Mouse (Mus musculus): ENCODE results near the gene Cox6b1. TPM values are rescaled to one million over a fixed set of nuclear protein-coding genes. Genes with fewer than 3 reads are reported as not detected.

The Cox6b1 gene
- 1,035 and 1,037 TPM in 2 replicates for polyA plus RNA-seq (2015; fragmentation: Nextera tagmentation; extraction: Ambion mirVana)

- H3K4me2 ChIP-seq (ENCODE audit: low read length), result peak within 1 kb of the TSS; percentile 96
- ATAC-seq, result peak; percentile 93
- H3K27ac ChIP-seq (ENCODE audit: low read length), result peak within 1 kb of the TSS; percentile 54
- peak within 1 kb of the TSS; percentile 72 for H3K9ac ChIP-seq (ENCODE audit: low read depth, low read length)
- peak within 1 kb of the TSS; percentile 69 for H3K4me3 ChIP-seq (ENCODE audit: low read depth, low read length)
- H3K4me1 ChIP-seq (ENCODE audit: control insufficient read depth, insufficient read depth, low read length), result peaks cover 9% of the 10 kb centered on the region
- 1% methylated on average over 44 of the region's 44 CpGs for WGBS
- H3K36me3 ChIP-seq (ENCODE audit: control insufficient read depth, insufficient read depth, low read length), result peaks cover 8% of the 10 kb centered on the region; the same call in 1 of the 2 replicates
- peaks cover 7% of the 10 kb centered on the region for H3K27me3 ChIP-seq (ENCODE audit: control insufficient read depth, insufficient read depth, low read depth, low read length)
- no peaks in the 10 kb centered on the region for H3K9me3 ChIP-seq (replicated peaks; ENCODE audit: control insufficient read depth, low read length, poor library complexity, severe bottlenecking)
These were observed at the start of gene Cox6b1 for GRCm38 (mm10) chr7:30625530-30626384. Gene Cox6b1 (minus strand): TSS chr7:30626151.

GRCm38 (mm10) chr7:30671480-30671879 lies 45.5 kb upstream of the Cox6b1 start, which contains the start of gene Pmis2:
Gene Pmis2 (minus strand): TSS chr7:30671605.
- Histone ChIP-seq H3K4me1 (ENCODE audit: control insufficient read depth, insufficient read depth, low read length) (no peaks in the 10 kb centered on the region), H3K9me3 (replicated peaks; ENCODE audit: control insufficient read depth, low read length, poor library complexity, severe bottlenecking) (no peaks in the 10 kb centered on the region), H3K36me3 (ENCODE audit: control insufficient read depth, insufficient read depth, low read length) (no peaks in the 10 kb centered on the region), H3K9ac (ENCODE audit: low read depth, low read length) (no peak within 1 kb of the TSS), H3K27ac (ENCODE audit: low read length) (no peak within 1 kb of the TSS), H3K4me2 (ENCODE audit: low read length) (no peak within 1 kb of the TSS), H3K27me3 (ENCODE audit: control insufficient read depth, insufficient read depth, low read depth, low read length) (peaks cover 2% of the 10 kb centered on the region), H3K4me3 (ENCODE audit: low read depth, low read length) (no peak within 1 kb of the TSS)
- ATAC-seq, result no peak
- 78% methylated on average over 9 of the region's 9 CpGs for WGBS

- Histone ChIP-seq H3K9ac (ENCODE audit: low read depth, low read length) (no peak overlapping the region), H3K4me1 (ENCODE audit: control insufficient read depth, insufficient read depth, low read length) (peaks cover 9% of the 10 kb centered on the region), H3K27me3 (ENCODE audit: control insufficient read depth, insufficient read depth, low read depth, low read length) (peaks cover 2% of the 10 kb centered on the region), H3K36me3 (ENCODE audit: control insufficient read depth, insufficient read depth, low read length) (no peaks in the 10 kb centered on the region), H3K9me3 (replicated peaks; ENCODE audit: control insufficient read depth, low read length, poor library complexity, severe bottlenecking) (no peaks in the 10 kb centered on the region), H3K4me3 (ENCODE audit: low read depth, low read length) (no peak overlapping the region), H3K4me2 (ENCODE audit: low read length) (no peak overlapping the region), H3K27ac (ENCODE audit: low read length) (no peak overlapping the region)
- WGBS, result 41% methylated on average over 3 of the region's 3 CpGs
- no peak for ATAC-seq
These were observed 43.3 kb upstream of the Cox6b1 start for GRCm38 (mm10) chr7:30669229-30669628.

DNA sequence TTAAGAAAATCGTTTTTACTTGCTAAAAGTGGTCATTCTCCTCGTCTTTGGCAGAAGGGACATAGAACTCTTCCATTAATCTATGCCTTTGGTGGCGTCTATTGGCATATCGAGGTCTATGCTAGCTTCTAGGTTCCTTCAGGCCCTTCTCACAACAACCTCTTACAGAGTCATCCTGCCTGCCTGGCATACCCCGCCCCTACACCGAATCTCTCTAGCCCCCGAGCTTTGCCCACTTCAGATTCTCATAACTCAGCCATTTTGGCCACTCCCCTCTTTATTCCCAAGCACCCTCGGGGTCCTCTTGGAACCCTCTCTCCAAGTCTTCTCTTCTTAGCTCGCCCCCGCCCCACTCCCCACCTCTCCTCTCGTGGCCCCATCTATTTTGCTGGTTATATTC lies 39.4 kb upstream of the Cox6b1 start:
- WGBS, result 5% methylated on average over 11 of the region's 11 CpGs
- Histone ChIP-seq H3K27me3 (ENCODE audit: control insufficient read depth, insufficient read depth, low read depth, low read length) (peaks cover 2% of the 10 kb centered on the region), H3K27ac (ENCODE audit: low read length) (peak overlapping the region; percentile 87)

DNA sequence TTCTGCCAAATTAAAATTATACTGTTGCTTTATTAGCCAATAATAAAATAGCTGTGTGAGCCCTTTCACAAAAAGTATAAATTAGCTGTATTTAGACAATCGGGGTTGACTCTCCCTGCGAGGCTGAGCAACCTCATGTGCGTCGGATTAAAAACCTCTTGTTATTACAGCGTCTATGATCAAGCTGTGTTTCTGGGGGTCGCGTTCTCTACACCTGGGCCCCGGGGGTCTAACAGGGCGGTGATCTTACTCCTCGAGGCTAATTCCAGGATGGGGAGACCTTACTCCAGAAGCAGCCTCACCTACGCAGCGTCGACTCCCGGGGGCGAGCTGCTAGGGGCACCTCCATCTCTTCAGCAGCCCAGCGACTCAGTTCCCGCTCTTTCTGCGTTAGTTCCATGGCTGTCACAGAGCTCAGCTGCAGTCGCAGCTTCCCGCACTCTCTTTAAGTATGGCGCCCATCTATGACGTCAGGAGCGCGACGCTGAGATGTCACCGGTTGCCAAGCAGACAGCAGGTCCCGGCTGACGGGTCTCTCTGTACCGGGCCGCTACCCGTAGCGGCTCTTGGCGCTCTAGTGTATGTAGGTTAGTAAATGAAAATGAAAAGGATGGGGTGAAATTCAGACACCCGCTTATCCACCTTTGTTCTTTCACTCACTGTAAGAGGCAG lies 38.7 kb upstream of the Cox6b1 start, which contains the start of gene Haus5:
Gene Haus5, minus strand, starts transcription at position 466 of the 672 bp plus-strand sequence.
- peak within 1 kb of the TSS; percentile 62 for H3K4me3 ChIP-seq (ENCODE audit: low read depth, low read length)
- peak within 1 kb of the TSS; percentile 87 for H3K27ac ChIP-seq (ENCODE audit: low read length)
- ATAC-seq, result peak; percentile 98
- peak within 1 kb of the TSS; percentile 90 for H3K4me2 ChIP-seq (ENCODE audit: low read length)
- H3K27me3 ChIP-seq (ENCODE audit: control insufficient read depth, insufficient read depth, low read depth, low read length), result peaks cover 2% of the 10 kb centered on the region
- peaks cover 9% of the 10 kb centered on the region for H3K4me1 ChIP-seq (ENCODE audit: control insufficient read depth, insufficient read depth, low read length)
- under 1% methylated on average over 34 of the region's 34 CpGs for WGBS
- no peaks in the 10 kb centered on the region for H3K9me3 ChIP-seq (replicated peaks; ENCODE audit: control insufficient read depth, low read length, poor library complexity, severe bottlenecking)
- peaks cover 4% of the 10 kb centered on the region; the same call in 1 of the 2 replicates for H3K36me3 ChIP-seq (ENCODE audit: control insufficient read depth, insufficient read depth, low read length)
- peak within 1 kb of the TSS; percentile 73 for H3K9ac ChIP-seq (ENCODE audit: low read depth, low read length)

More for the DNA sequence above, 39.4 kb upstream of the Cox6b1 start:
- H3K9me3 ChIP-seq (replicated peaks; ENCODE audit: control insufficient read depth, low read length, poor library complexity, severe bottlenecking), result no peaks in the 10 kb centered on the region
- peaks cover 9% of the 10 kb centered on the region for H3K4me1 ChIP-seq (ENCODE audit: control insufficient read depth, insufficient read depth, low read length)
- peak overlapping the region; percentile 90 for H3K4me2 ChIP-seq (ENCODE audit: low read length)
- H3K36me3 ChIP-seq (ENCODE audit: control insufficient read depth, insufficient read depth, low read length), result peaks cover 4% of the 10 kb centered on the region; the same call in 1 of the 2 replicates
- H3K9ac ChIP-seq (ENCODE audit: low read depth, low read length), result peak overlapping the region; percentile 73
- peak; percentile 59 for ATAC-seq
- peak overlapping the region; percentile 62 for H3K4me3 ChIP-seq (ENCODE audit: low read depth, low read length)

- peak within 1 kb of the TSS; percentile 97 for H3K4me2 ChIP-seq (ENCODE audit: low read length)
- peak within 1 kb of the TSS; percentile 83 for H3K27ac ChIP-seq (ENCODE audit: low read length)
- no peaks in the 10 kb centered on the region for H3K9me3 ChIP-seq (replicated peaks; ENCODE audit: control insufficient read depth, low read length, poor library complexity, severe bottlenecking)
- no peaks in the 10 kb centered on the region for H3K27me3 ChIP-seq (ENCODE audit: control insufficient read depth, insufficient read depth, low read depth, low read length)
- peaks cover 17% of the 10 kb centered on the region for H3K36me3 ChIP-seq (ENCODE audit: control insufficient read depth, insufficient read depth, low read length)
- H3K9ac ChIP-seq (ENCODE audit: low read depth, low read length), result peak within 1 kb of the TSS; percentile 97
- H3K4me3 ChIP-seq (ENCODE audit: low read depth, low read length), result peak within 1 kb of the TSS; percentile 92
- peaks cover 12% of the 10 kb centered on the region for H3K4me1 ChIP-seq (ENCODE audit: control insufficient read depth, insufficient read depth, low read length)
- ATAC-seq, result peak; percentile 99
- 1% methylated on average over 59 of the region's 59 CpGs for WGBS
These were observed 23.9 kb upstream of the Cox6b1 start, which contains the start of gene Rbm42 for GRCm38 (mm10) chr7:30649591-30650540. Gene Rbm42 (minus strand): TSS chr7:30650317.

- Histone ChIP-seq H3K9ac (ENCODE audit: low read depth, low read length) (no peak overlapping the region), H3K27me3 (ENCODE audit: control insufficient read depth, insufficient read depth, low read depth, low read length) (peaks cover 25% of the 10 kb centered on the region), H3K36me3 (ENCODE audit: control insufficient read depth, insufficient read depth, low read length) (peaks cover 32% of the 10 kb centered on the region), H3K4me2 (ENCODE audit: low read length) (no peak overlapping the region), H3K9me3 (replicated peaks; ENCODE audit: control insufficient read depth, low read length, poor library complexity, severe bottlenecking) (no peaks in the 10 kb centered on the region), H3K27ac (ENCODE audit: low read length) (no peak overlapping the region), H3K4me1 (ENCODE audit: control insufficient read depth, insufficient read depth, low read length) (0 out of 2 replicates have a peak, but pooled peaks cover 3% of the 10 kb centered on the region), H3K4me3 (ENCODE audit: low read depth, low read length) (no peak overlapping the region)
- WGBS, result 31% methylated on average over 4 of the region's 4 CpGs
- ATAC-seq, result no peak
These were observed 13.1 kb upstream of the Cox6b1 start for GRCm38 (mm10) chr7:30639083-30639482.

GRCm38 (mm10) chr7:30636395-30636794 lies 10.4 kb upstream of the Cox6b1 start:
- Histone ChIP-seq H3K9ac (ENCODE audit: low read depth, low read length) (no peak overlapping the region), H3K27me3 (ENCODE audit: control insufficient read depth, insufficient read depth, low read depth, low read length) (peaks cover 50% of the 10 kb centered on the region), H3K4me2 (ENCODE audit: low read length) (no peak overlapping the region), H3K4me1 (ENCODE audit: control insufficient read depth, insufficient read depth, low read length) (0 out of 2 replicates have a peak, but pooled peaks cover 3% of the 10 kb centered on the region), H3K4me3 (ENCODE audit: low read depth, low read length) (no peak overlapping the region), H3K9me3 (replicated peaks; ENCODE audit: control insufficient read depth, low read length, poor library complexity, severe bottlenecking) (no peaks in the 10 kb centered on the region), H3K36me3 (ENCODE audit: control insufficient read depth, insufficient read depth, low read length) (peaks cover 7% of the 10 kb centered on the region; the same call in 1 of the 2 replicates), H3K27ac (ENCODE audit: low read length) (no peak overlapping the region)
- 32% methylated on average over 11 of the region's 11 CpGs for WGBS
- no peak for ATAC-seq
